Mouse (Mus musculus) frontal cortex, adult (tissue): Measurements from ENCODE around the gene Wfdc11.
"Not testable (repeated sequence)": the region's sequence is repeated elsewhere in the genome, so short reads cannot be mapped to it uniquely, and the experiment has no call there.

ENCODE experiments used
- ATAC-seq: cut with Nextera tagmentation; 2 replicates; pipeline ENCODE4 v1.9.2; 2017; ENCODE audit warnings: mild to moderate bottlenecking, moderate library complexity, mixed read lengths; ENCODE audit not compliant: low TSS enrichment

Gene Wfdc11

GRCm38 (mm10) chr2:164673987-164674386 is at the start of gene Wfdc11:
Gene Wfdc11, minus strand, starts transcription at chr2:164674087.
- ATAC-seq, result no peak

- no peak for ATAC-seq
Observed at GRCm38 (mm10) chr2:164723276-164723675, 49.4 kb upstream of the Wfdc11 start.

GRCm38 (mm10) chr2:164716194-164716786 is 42.4 kb upstream of the Wfdc11 start:
- ATAC-seq, result not testable (repeated sequence)

- ATAC-seq, result no peak
Observed at GRCm38 (mm10) chr2:164715005-164715404, 41.1 kb upstream of the Wfdc11 start, which contains the start of gene Spint5. Gene Spint5, plus strand, starts transcription at chr2:164715305.

GRCm38 (mm10) chr2:164705991-164706390 is 32.1 kb upstream of the Wfdc11 start:
- ATAC-seq, result no peak

- ATAC-seq, result no peak
Observed at GRCm38 (mm10) chr2:164705328-164705727, 31.4 kb upstream of the Wfdc11 start.

GRCm38 (mm10) chr2:164704235-164704634 is 30.3 kb upstream of the Wfdc11 start:
- no peak for ATAC-seq

- ATAC-seq, result no peak
Observed at GRCm38 (mm10) chr2:164701761-164702160, 27.9 kb upstream of the Wfdc11 start.

- ATAC-seq, result no peak
Observed at GRCm38 (mm10) chr2:164700959-164701358, 27.1 kb upstream of the Wfdc11 start.

GRCm38 (mm10) chr2:164698201-164698600 is 24.3 kb upstream of the Wfdc11 start, which contains the start of gene Spint4:
Gene Spint4, plus strand, starts transcription at chr2:164698501.
- no peak for ATAC-seq

GRCm38 (mm10) chr2:164684807-164685206 is 10.9 kb upstream of the Wfdc11 start, which contains the start of gene Wfdc13:
Gene Wfdc13, plus strand, starts transcription at chr2:164685107.
- no peak for ATAC-seq

GRCm38 (mm10) chr2:164679906-164680305 is 6.0 kb upstream of the Wfdc11 start:
- ATAC-seq, result no peak

GRCm38 (mm10) chr2:164678848-164679625 is 5.2 kb upstream of the Wfdc11 start:
- no peak for ATAC-seq

GRCm38 (mm10) chr2:164676916-164677685 is 3.2 kb upstream of the Wfdc11 start:
- no peak for ATAC-seq

GRCm38 (mm10) chr2:164676103-164676502 is 2.2 kb upstream of the Wfdc11 start:
- ATAC-seq, result no peak

GRCm38 (mm10) chr2:164670938-164671337 is 2.9 kb downstream of the Wfdc11 start:
- no peak for ATAC-seq

- ATAC-seq, result no peak
Observed at GRCm38 (mm10) chr2:164670261-164670660, 3.6 kb downstream of the Wfdc11 start.

GRCm38 (mm10) chr2:164664851-164665250 is 9.0 kb downstream of the Wfdc11 start:
- no peak for ATAC-seq

- ATAC-seq, result no peak
Observed at GRCm38 (mm10) chr2:164656483-164656882, 17.4 kb downstream of the Wfdc11 start, which contains the start of gene Wfdc9. Gene Wfdc9, minus strand, starts transcription at chr2:164656583.

- no peak for ATAC-seq
Observed at GRCm38 (mm10) chr2:164655858-164656257, 18.0 kb downstream of the Wfdc11 start, which contains the start of gene Wfdc10. Gene Wfdc10, plus strand, starts transcription at chr2:164656046.

GRCm38 (mm10) chr2:164641881-164642673 is 31.8 kb downstream of the Wfdc11 start:
- no peak for ATAC-seq
